Mouse (Mus musculus): ENCODE results near the gene BC030867. TPM values are rescaled to one million over a fixed set of nuclear protein-coding genes. Genes with fewer than 3 reads are reported as not detected.
"Not testable (repeated sequence)": the region's sequence is repeated elsewhere in the genome, so short reads cannot be mapped to it uniquely, and the experiment has no call there.

BC030867 gene
- polyA plus RNA-seq, 1 experiment = 7.2 TPM

DNA sequence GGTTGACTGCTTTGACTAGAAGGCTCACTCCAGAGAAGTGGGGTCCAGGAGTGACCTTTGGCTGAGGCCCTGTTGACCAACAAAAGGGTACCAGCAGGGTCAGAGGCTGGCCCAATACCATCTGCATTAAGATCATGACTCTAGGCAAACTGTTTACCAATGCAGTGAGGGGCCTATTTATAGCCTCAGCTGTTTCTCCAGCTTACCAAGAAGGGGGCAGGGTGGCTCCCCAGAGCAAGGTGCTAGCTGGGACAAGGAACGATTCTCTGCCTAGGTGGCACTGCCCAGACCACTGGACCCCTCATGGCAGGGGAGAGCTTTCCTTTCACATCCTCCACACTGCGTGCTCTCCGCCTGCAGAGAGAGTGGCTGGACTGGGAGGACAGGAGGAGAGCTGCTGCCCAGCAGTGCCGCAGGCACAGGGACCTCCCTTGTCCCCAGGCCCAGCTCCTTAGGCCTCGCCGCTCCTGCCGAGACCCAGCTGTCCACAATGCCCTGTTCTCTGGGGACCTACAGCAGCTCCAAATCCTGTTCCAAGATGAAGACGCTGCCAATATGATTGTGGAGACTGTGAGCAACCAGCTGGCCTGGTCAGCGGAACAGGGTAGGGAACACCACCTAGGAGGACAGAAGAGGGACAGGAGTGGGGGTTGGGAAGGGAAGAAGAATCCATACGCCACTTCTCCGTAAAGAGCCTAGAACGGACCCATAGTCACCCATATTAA is 20.0 kb downstream of the BC030867 start, which contains the start of gene Asb16:
Asb16 (plus strand) TSS at position 224 of the 725 bp plus-strand sequence.
- H3K4me3 ChIP-seq (ENCODE audit: insufficient read depth, low read length) = no peak within 1 kb of the TSS
- no peak for TF ChIP-seq CTCF (IDR thresholded peaks at IDR 0.05; ENCODE audit: low read depth, low read length)
- TF ChIP-seq POLR2A (IDR thresholded peaks at IDR 0.05; ENCODE audit: borderline replicate concordance, low read depth, low read length) = no peak
- peaks cover 6% of the 10 kb centered on the region for H3K4me1 ChIP-seq (ENCODE audit: control insufficient read depth, insufficient read depth, low read length)
- H3K27ac ChIP-seq (ENCODE audit: insufficient read depth, low read depth, low read length) = no peak within 1 kb of the TSS

DNA sequence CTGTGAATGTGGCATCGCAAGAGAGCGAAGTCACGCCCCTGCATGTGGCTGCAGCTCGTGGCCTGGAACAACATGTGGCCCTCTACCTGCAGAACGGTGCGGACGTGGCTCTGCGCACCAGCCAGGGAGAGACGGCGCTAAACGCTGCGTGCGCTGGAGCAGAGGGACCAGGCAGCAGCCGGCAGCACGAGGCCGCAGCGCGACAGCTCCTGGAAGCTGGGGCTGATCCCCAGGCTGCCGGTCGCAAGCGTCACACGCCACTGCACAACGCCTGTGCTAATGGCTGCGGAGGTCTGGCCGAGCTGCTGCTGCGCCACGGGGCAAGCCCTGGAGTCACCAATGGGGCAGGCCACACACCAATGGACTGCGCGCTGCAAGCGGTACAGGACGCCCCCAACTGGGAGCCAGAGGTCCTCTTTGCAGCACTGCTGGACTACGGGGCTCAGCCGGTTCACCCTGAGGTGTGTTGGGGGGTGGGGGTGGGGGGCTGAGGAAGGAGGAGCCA is 27.8 kb downstream of the BC030867 start:
- no peaks in the 10 kb centered on the region for H3K4me1 ChIP-seq (ENCODE audit: control insufficient read depth, insufficient read depth, low read length)
- no peak overlapping the region for H3K27ac ChIP-seq (ENCODE audit: insufficient read depth, low read depth, low read length)
- H3K4me3 ChIP-seq (ENCODE audit: insufficient read depth, low read length) = no peak overlapping the region
- TF ChIP-seq POLR2A (IDR thresholded peaks at IDR 0.05; ENCODE audit: borderline replicate concordance, low read depth, low read length) (no peak), CTCF (IDR thresholded peaks at IDR 0.05; ENCODE audit: low read depth, low read length) (no peak)

DNA sequence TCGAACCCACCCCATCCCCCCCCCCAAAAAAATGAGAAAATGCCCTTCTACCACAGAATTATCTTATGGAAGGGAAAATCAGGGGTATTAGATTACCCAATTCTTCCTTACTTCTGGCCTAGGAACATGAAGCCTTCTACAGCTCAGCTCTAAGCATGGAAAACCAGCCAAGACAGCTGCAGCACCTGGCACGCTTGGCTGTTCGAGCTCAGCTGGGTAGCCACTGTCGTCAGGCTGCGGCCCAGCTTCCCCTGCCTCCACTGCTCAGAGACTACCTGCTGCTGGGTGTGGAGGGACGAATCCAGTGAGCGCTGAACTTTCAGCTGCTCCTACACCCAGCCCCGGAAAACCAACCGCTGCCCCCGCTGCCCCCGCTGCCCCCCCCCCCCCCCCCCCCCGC is 29.1 kb downstream of the BC030867 start:
- no peak for TF ChIP-seq POLR2A (IDR thresholded peaks at IDR 0.05; ENCODE audit: borderline replicate concordance, low read depth, low read length)
- no peak for TF ChIP-seq CTCF (IDR thresholded peaks at IDR 0.05; ENCODE audit: low read depth, low read length)

DNA sequence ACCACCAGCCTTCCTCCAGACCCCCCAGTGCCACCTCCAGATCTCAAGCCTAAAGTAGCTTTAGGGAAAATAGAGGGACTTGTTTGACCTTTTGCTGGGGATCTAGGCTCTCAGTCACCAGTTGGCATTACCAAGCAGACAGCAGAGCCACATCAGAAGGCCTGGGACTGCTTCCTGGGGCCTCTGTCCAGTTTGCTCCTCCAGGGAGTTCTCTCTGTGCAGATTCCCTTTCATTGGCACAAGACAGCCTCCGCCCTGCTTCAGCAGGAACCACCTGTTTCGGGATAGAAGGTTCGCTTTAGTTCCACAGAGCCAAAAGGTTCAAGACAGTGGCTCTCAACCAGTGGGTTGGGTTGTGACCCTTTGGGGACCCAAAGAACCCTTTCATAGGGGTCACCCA is 30.9 kb downstream of the BC030867 start:
- Histone ChIP-seq H3K4me3 (ENCODE audit: insufficient read depth, low read length) (no peak overlapping the region), H3K4me1 (ENCODE audit: control insufficient read depth, insufficient read depth, low read length) (0 out of 2 replicates have a peak, but pooled peaks cover 2% of the 10 kb centered on the region), H3K27ac (ENCODE audit: insufficient read depth, low read depth, low read length) (no peak overlapping the region)
- no peak for TF ChIP-seq POLR2A (IDR thresholded peaks at IDR 0.05; ENCODE audit: borderline replicate concordance, low read depth, low read length)
- TF ChIP-seq CTCF (IDR thresholded peaks at IDR 0.05; ENCODE audit: low read depth, low read length) = no peak

More for the DNA sequence above, 29.1 kb downstream of the BC030867 start:
- H3K4me1 ChIP-seq (ENCODE audit: control insufficient read depth, insufficient read depth, low read length) = no peaks in the 10 kb centered on the region
- no peak overlapping the region for H3K4me3 ChIP-seq (ENCODE audit: insufficient read depth, low read length)
- H3K27ac ChIP-seq (ENCODE audit: insufficient read depth, low read depth, low read length) = no peak overlapping the region

DNA sequence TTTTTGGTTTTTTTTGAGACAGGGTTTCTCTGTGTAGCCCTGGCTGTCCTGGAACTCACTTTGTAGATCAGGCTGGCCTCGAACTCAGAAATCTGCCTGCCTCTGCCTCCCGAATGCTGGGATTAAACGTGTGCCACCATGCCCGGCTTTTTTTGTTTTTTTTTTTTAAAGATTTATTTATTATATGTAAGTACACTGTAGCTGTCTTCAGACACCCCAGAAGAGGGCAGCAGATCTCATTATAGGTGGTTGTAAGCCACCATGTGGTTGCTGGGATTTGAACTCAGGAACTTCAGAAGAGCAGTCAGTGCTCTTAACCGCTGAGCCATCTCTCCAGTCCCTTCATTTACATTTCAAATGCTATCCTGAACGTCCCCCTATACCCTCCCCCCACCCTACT is 31.6 kb downstream of the BC030867 start:
- H3K4me3 ChIP-seq (ENCODE audit: insufficient read depth, low read length); H3K27ac ChIP-seq (ENCODE audit: insufficient read depth, low read depth, low read length); H3K4me1 ChIP-seq (ENCODE audit: control insufficient read depth, insufficient read depth, low read length): not testable (repeated sequence)

DNA sequence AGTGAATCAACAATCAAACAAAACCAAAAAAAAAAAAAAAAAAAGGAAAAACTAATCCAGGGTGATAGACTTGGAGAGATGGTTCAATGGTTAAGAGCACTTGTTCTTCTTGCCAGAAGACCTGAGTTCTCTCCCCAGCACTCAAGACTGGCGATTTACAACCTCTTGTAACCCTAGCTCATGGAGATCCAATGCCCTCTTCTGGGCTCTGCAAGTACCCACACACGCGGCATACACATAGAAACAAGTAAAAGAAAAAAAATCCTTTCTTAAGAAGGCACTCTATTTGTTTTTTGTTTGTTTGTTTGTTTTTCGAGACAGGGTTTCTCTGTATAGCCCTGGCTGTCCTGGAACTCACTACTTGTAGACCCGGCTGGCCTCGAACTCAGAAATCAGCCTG is 35.2 kb downstream of the BC030867 start:
- TF ChIP-seq CTCF (IDR thresholded peaks at IDR 0.05; ENCODE audit: low read depth, low read length) = no peak
- no peak for TF ChIP-seq POLR2A (IDR thresholded peaks at IDR 0.05; ENCODE audit: borderline replicate concordance, low read depth, low read length)
- Histone ChIP-seq H3K27ac (ENCODE audit: insufficient read depth, low read depth, low read length) (peak overlapping the region; percentile 63), H3K4me1 (ENCODE audit: control insufficient read depth, insufficient read depth, low read length) (peaks cover 7% of the 10 kb centered on the region; the same call in 1 of the 2 replicates), H3K4me3 (ENCODE audit: insufficient read depth, low read length) (peak overlapping the region; percentile 51)

DNA sequence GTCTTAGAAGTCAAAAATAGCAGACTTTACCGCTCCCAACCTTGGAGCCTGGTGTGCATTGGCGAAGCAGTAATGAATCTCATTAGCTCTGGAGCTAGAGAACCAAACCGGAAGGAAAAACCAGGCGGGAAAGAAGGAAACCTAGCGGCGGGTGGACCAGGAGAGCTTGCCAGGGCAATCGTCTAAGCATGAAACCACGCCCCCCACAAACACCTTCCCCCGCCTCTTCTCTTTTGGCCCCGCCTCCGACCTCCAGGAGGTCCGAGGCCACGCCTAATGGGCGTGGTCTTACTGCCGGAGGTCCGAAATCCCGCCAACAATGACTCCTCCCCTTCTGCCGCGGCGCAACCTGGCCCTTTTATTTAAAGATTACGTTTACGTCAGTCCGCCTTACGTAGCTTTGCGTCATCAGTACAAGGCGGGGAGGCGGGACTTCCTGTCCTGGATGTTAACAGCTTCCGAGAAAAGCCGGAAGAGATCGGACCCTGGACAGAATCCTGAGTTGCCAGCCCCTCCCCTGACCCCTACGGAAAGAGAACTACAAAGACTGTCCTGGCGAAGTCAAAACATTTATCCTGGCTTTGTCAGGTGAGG is 35.9 kb downstream of the BC030867 start, which contains the start of gene Tmub2:
Tmub2 (plus strand) TSS at position 431 of the 594 bp plus-strand sequence.
- Histone ChIP-seq H3K27ac (ENCODE audit: insufficient read depth, low read depth, low read length) (peak within 1 kb of the TSS; percentile 91), H3K4me1 (ENCODE audit: control insufficient read depth, insufficient read depth, low read length) (peaks cover 7% of the 10 kb centered on the region; the same call in 1 of the 2 replicates)
- no peak for TF ChIP-seq CTCF (IDR thresholded peaks at IDR 0.05; ENCODE audit: low read depth, low read length)
- no peak for TF ChIP-seq POLR2A (IDR thresholded peaks at IDR 0.05; ENCODE audit: borderline replicate concordance, low read depth, low read length)

DNA sequence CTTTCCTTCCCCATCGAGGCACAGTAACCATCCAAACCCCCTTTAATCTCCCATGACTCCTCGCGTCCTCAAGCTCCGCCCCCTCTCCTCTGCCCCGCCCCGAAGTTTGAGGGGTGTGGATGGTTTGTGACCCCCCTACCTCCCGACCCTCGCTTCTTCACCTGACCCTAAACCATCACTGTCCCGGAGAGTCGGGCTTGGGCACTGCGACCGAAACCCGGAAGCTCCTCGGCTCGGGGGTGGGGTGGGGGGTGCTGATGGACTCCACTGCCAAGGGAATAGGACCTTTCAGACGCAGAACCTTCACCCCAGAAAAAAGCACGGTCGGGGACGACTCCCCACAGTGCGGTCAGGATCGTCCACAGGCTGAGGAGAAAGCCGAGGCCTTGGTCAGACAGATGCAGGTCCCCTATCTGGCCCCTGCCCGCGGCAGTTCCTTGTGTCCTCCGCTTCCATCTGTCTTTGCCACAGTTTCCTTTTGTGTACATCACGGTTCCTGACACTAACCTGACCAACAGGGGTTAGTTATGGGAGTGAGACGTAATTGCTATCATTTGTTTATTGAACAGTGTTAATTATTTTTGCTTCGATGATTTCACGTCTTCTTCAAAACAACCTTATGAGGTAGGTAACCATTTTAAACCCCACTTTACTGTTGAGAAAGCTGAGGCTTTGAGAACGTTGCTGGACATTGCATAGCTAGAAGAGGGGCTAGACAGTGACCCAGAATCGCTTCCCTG is 36.6 kb downstream of the BC030867 start:
- H3K27ac ChIP-seq (ENCODE audit: insufficient read depth, low read depth, low read length) = peak overlapping the region; percentile 91
- H3K4me1 ChIP-seq (ENCODE audit: control insufficient read depth, insufficient read depth, low read length) = peaks cover 7% of the 10 kb centered on the region; the same call in 1 of the 2 replicates
- TF ChIP-seq CTCF (IDR thresholded peaks at IDR 0.05; ENCODE audit: low read depth, low read length) = no peak
- no peak for TF ChIP-seq POLR2A (IDR thresholded peaks at IDR 0.05; ENCODE audit: borderline replicate concordance, low read depth, low read length)
- peak overlapping the region; percentile 94 for H3K4me3 ChIP-seq (ENCODE audit: insufficient read depth, low read length)

More for the DNA sequence above, 35.9 kb downstream of the BC030867 start, which contains the start of gene Tmub2:
- peak within 1 kb of the TSS; percentile 94 for H3K4me3 ChIP-seq (ENCODE audit: insufficient read depth, low read length)

DNA sequence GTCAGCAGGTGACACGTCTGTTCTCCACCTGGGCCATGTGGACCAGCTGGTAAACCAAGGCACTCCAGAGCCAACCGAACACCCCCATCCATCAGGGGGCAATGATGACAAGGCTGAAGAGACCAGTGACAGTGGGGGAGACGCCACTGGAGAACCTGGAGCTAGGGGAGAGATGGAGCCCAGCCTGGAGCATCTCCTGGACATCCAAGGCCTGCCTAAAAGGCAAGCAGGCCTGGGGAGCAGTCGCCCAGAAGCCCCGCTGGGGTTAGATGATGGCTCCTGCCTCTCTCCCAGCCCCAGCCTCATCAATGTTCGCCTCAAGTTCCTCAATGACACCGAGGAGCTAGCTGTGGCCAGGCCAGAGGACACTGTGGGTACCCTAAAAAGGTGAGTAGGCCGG is 38.8 kb downstream of the BC030867 start:
- Histone ChIP-seq H3K27ac (ENCODE audit: insufficient read depth, low read depth, low read length) (no peak overlapping the region), H3K4me3 (ENCODE audit: insufficient read depth, low read length) (no peak overlapping the region), H3K4me1 (ENCODE audit: control insufficient read depth, insufficient read depth, low read length) (peaks cover 7% of the 10 kb centered on the region; the same call in 1 of the 2 replicates)
- no peak for TF ChIP-seq POLR2A (IDR thresholded peaks at IDR 0.05; ENCODE audit: borderline replicate concordance, low read depth, low read length)
- TF ChIP-seq CTCF (IDR thresholded peaks at IDR 0.05; ENCODE audit: low read depth, low read length) = no peak

Measured in bone marrow macrophage, adult 2 months (primary cell).